Mouse (Mus musculus): ENCODE measurements around the gene Saysd1. TPM values are rescaled to one million over a fixed set of nuclear protein-coding genes. Genes with fewer than 3 reads are reported as not detected.

Saysd1 gene
- polyA plus RNA-seq, 1 experiment from 2014 or later: 10.9 TPM

DNA sequence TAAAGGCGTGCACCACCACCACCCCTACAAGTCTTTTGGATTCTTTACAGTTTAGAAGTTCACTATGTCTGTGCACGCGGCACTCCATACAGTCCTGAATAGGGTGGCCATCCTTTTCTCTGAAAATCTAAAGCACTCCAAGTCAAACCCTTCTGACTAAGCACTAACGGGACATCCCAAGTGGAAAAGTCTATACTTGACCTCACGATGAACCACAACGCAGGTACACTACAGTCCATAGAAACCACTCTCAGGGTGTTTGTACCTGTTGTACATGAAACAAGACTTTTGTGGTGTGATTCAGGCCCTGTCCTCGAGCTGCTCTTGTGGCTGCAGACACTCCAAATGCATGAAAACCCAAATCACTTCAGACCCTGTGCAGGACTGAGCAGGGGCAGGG lies 36.8 kb upstream of the Saysd1 start:
- Histone ChIP-seq H3K4me1 (peaks cover 50% of the 10 kb centered on the region), H3K36me3 (replicated peaks) (peaks cover 45% of the 10 kb centered on the region), H3K4me3 (no peak overlapping the region), H3K9me3 (no peaks in the 10 kb centered on the region), H3K27me3 (ENCODE audit: poor library complexity, severe bottlenecking) (no peaks in the 10 kb centered on the region), H3K27ac (no peak overlapping the region)
- DNase-seq (ENCODE audit: extremely low spot score, low spot score): no peak
- 93% methylated on average over 7 of the region's 7 CpGs for WGBS

GRCm38 (mm10) chr14:20174696-20175095 lies 36.4 kb upstream of the Saysd1 start:
- H3K27me3 ChIP-seq (ENCODE audit: poor library complexity, severe bottlenecking): no peaks in the 10 kb centered on the region
- H3K4me3 ChIP-seq: no peak overlapping the region
- no peak overlapping the region for H3K27ac ChIP-seq
- peaks cover 46% of the 10 kb centered on the region for H3K4me1 ChIP-seq
- H3K9me3 ChIP-seq: no peaks in the 10 kb centered on the region
- 87% methylated on average over 6 of the region's 6 CpGs for WGBS
- H3K36me3 ChIP-seq (replicated peaks): peaks cover 45% of the 10 kb centered on the region
- no peak for DNase-seq (ENCODE audit: extremely low spot score, low spot score)

- H3K36me3 ChIP-seq (replicated peaks): peaks cover 45% of the 10 kb centered on the region
- 94% methylated on average over 14 of the region's 14 CpGs for WGBS
- H3K27ac ChIP-seq: no peak overlapping the region
- DNase-seq (ENCODE audit: extremely low spot score, low spot score): no peak
- H3K4me3 ChIP-seq: no peak overlapping the region
- no peaks in the 10 kb centered on the region for H3K9me3 ChIP-seq
- H3K4me1 ChIP-seq: peaks cover 39% of the 10 kb centered on the region
- no peaks in the 10 kb centered on the region for H3K27me3 ChIP-seq (ENCODE audit: poor library complexity, severe bottlenecking)
These were observed 35.6 kb upstream of the Saysd1 start for GRCm38 (mm10) chr14:20173873-20174490.

GRCm38 (mm10) chr14:20172924-20173323 lies 34.6 kb upstream of the Saysd1 start:
- Histone ChIP-seq H3K4me3 (no peak overlapping the region), H3K4me1 (peaks cover 28% of the 10 kb centered on the region), H3K27me3 (ENCODE audit: poor library complexity, severe bottlenecking) (no peaks in the 10 kb centered on the region), H3K9me3 (no peaks in the 10 kb centered on the region), H3K36me3 (replicated peaks) (peaks cover 55% of the 10 kb centered on the region), H3K27ac (no peak overlapping the region)
- WGBS: 89% methylated on average over 4 of the region's 4 CpGs
- DNase-seq (ENCODE audit: extremely low spot score, low spot score): no peak

DNA sequence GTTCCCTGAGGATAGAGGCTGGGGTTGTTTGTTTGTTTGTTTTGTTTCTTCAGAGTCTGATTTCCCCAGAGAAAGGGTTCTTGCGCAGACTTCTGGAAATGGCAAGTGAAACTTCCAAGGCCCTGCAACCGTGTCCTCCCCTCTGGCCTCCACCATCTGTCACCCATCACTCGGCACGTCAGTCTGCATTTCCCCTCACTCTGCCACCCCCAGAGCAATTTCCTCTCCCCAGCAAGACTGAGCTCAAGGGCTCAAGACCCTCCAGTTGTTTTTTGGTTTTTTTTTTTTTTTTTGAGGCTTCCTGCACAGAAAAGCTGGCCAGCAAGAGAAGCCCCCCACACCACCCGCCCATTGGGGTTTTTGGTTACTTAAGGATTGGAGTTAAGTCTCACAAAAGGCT lies 34.2 kb upstream of the Saysd1 start:
- H3K36me3 ChIP-seq (replicated peaks): peaks cover 58% of the 10 kb centered on the region
- H3K27ac ChIP-seq: no peak overlapping the region
- H3K9me3 ChIP-seq: no peaks in the 10 kb centered on the region
- H3K27me3 ChIP-seq (ENCODE audit: poor library complexity, severe bottlenecking): no peaks in the 10 kb centered on the region
- no peak for DNase-seq (ENCODE audit: extremely low spot score, low spot score)
- no peak overlapping the region for H3K4me3 ChIP-seq
- 78% methylated on average over 5 of the region's 5 CpGs for WGBS
- H3K4me1 ChIP-seq: peaks cover 26% of the 10 kb centered on the region

DNA sequence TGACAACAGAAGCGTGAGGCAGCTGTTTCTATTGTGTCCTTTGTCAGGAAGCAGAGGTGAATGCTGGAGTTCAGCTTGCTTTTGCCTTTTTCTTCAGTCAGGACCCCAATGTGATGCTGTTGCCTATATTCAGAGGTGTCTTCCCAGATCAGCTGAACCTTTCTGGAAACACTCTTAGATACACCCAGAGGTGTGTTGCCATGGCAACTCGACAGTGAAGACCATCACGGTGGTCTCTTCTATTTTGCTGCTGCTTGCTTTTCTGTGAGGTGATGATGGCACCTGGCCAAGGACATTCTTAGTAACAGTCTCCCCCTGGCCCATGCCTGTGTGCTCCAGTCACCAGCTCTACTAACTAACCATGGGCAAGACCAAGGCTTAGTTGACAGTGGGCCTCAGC lies 33.5 kb upstream of the Saysd1 start:
- Histone ChIP-seq H3K27ac (no peak overlapping the region), H3K9me3 (no peaks in the 10 kb centered on the region), H3K27me3 (ENCODE audit: poor library complexity, severe bottlenecking) (no peaks in the 10 kb centered on the region), H3K4me1 (peaks cover 28% of the 10 kb centered on the region), H3K4me3 (no peak overlapping the region), H3K36me3 (replicated peaks) (peaks cover 62% of the 10 kb centered on the region)
- no peak for DNase-seq (ENCODE audit: extremely low spot score, low spot score)
- 89% methylated on average over 3 of the region's 3 CpGs for whole genome bisulfite sequencing

DNA sequence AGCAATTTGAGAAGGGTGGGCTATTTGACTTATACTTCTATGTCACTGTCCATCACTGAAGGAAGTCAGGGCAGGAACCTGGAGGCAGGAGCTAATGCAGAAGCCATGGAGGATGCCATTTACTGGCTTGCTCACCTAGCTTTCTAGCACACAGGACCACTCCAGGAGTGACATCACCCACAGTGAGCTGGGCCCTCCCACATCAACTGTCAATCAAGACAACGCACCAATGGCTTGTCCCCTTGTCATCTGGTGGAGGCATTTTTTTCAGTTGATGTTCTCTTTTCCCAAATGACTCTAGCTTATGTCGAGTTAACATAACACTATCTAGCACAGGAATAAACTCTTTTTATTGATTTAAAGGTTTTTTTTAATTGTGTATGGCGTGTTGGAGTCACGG lies 30.9 kb upstream of the Saysd1 start:
- no peaks in the 10 kb centered on the region for H3K9me3 ChIP-seq
- DNase-seq (ENCODE audit: extremely low spot score, low spot score): no peak
- 95% methylated on average over 4 of the region's 4 CpGs for WGBS

DNA sequence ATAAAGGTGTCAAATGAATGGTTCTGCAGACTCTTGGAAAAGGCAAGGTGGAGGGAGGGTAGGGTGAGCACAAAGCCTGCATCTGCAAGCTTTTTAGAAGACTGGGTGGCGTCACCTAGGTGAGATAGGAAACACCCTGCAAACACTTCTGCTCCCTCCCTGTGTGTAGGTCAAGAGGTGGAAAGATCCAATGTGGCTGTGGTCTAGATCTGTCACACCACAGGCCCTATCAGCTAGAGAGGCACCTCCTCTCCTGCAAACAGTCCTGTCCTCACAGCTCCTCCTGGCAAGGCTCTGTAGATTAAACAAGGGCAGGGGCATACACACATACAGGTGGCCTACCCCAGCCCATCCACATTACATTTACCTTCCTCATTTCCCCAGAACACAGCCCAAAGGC lies 30.1 kb upstream of the Saysd1 start:
- peaks cover 46% of the 10 kb centered on the region for H3K4me1 ChIP-seq
- H3K27ac ChIP-seq: no peak overlapping the region
- peaks cover 65% of the 10 kb centered on the region for H3K36me3 ChIP-seq (replicated peaks)
- no peak overlapping the region for H3K4me3 ChIP-seq
- H3K27me3 ChIP-seq (ENCODE audit: poor library complexity, severe bottlenecking): no peaks in the 10 kb centered on the region
- DNase-seq (ENCODE audit: extremely low spot score, low spot score): no peak
- H3K9me3 ChIP-seq: no peaks in the 10 kb centered on the region
- WGBS: 81% methylated on average over 1 of the region's 1 CpGs

More for the DNA sequence above, 30.9 kb upstream of the Saysd1 start:
- Histone ChIP-seq H3K4me3 (no peak overlapping the region), H3K36me3 (replicated peaks) (peaks cover 65% of the 10 kb centered on the region), H3K27ac (no peak overlapping the region), H3K4me1 (peaks cover 42% of the 10 kb centered on the region), H3K27me3 (ENCODE audit: poor library complexity, severe bottlenecking) (no peaks in the 10 kb centered on the region)

GRCm38 (mm10) chr14:20168054-20168453 lies 29.7 kb upstream of the Saysd1 start:
- no peak for DNase-seq (ENCODE audit: extremely low spot score, low spot score)
- WGBS: 84% methylated on average over 2 of the region's 2 CpGs
- peaks cover 46% of the 10 kb centered on the region for H3K4me1 ChIP-seq
- H3K27me3 ChIP-seq (ENCODE audit: poor library complexity, severe bottlenecking): no peaks in the 10 kb centered on the region
- H3K27ac ChIP-seq: no peak overlapping the region
- H3K9me3 ChIP-seq: no peaks in the 10 kb centered on the region
- H3K4me3 ChIP-seq: no peak overlapping the region
- H3K36me3 ChIP-seq (replicated peaks): peaks cover 65% of the 10 kb centered on the region

DNA sequence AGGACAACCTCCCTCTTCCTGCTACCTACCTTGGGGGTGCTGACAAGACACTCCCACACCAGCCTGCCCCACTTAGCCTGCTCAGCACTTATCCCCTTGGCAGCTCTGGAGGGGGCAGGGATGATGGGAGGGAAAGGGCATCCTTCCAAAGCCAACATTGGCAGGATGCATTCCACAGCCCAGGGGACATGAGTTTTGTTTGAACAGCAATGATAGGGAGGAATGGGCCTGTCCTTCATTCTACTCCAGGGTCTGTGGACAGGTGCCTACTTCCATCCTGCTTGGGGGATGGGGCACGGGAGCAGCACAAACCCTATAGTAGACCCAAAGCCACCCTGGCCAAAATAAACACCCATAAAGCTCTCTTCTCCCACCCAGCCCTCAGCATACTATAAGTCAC lies 27.1 kb upstream of the Saysd1 start:
- Histone ChIP-seq H3K27me3 (ENCODE audit: poor library complexity, severe bottlenecking) (no peaks in the 10 kb centered on the region), H3K27ac (no peak overlapping the region), H3K9me3 (no peaks in the 10 kb centered on the region), H3K4me3 (no peak overlapping the region), H3K4me1 (peaks cover 58% of the 10 kb centered on the region), H3K36me3 (replicated peaks) (peaks cover 45% of the 10 kb centered on the region)
- WGBS: 92% methylated on average over 1 of the region's 1 CpGs
- DNase-seq (ENCODE audit: extremely low spot score, low spot score): no peak

GRCm38 (mm10) chr14:20164438-20164837 lies 26.1 kb upstream of the Saysd1 start:
- H3K4me1 ChIP-seq: peaks cover 68% of the 10 kb centered on the region
- DNase-seq (ENCODE audit: extremely low spot score, low spot score): no peak
- WGBS: 96% methylated on average over 7 of the region's 7 CpGs
- no peaks in the 10 kb centered on the region for H3K9me3 ChIP-seq
- peaks cover 42% of the 10 kb centered on the region for H3K36me3 ChIP-seq (replicated peaks)
- no peak overlapping the region for H3K4me3 ChIP-seq
- 0 out of 2 replicates have a peak overlapping the region, but pooled peaks have one; percentile 7 for H3K27ac ChIP-seq
- H3K27me3 ChIP-seq (ENCODE audit: poor library complexity, severe bottlenecking): no peaks in the 10 kb centered on the region

DNA sequence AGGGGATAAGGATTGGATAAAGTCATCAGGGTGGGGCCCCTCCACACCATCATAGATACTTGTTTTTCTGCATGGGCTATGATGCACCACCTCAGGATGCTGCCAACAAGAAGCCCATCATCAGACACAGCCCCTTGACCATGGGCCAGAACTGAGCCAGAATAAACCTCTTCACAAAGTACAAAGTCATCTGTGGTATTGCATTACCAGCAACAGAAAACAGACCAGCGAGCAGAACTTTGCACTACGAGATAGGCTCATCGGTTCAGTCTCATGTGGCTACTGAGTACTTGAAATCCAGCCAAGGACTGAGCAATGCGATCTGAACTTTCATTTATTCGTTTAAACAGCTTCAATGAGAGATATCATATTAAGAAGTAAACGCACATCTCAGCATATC lies 24.4 kb upstream of the Saysd1 start:
- H3K4me1 ChIP-seq: peaks cover 71% of the 10 kb centered on the region
- no peaks in the 10 kb centered on the region for H3K9me3 ChIP-seq
- no peaks in the 10 kb centered on the region for H3K27me3 ChIP-seq (ENCODE audit: poor library complexity, severe bottlenecking)
- peak overlapping the region; percentile 60; the same call in 1 of the 2 replicates for H3K27ac ChIP-seq
- peaks cover 42% of the 10 kb centered on the region for H3K36me3 ChIP-seq (replicated peaks)
- 89% methylated on average over 6 of the region's 6 CpGs for WGBS
- DNase-seq (ENCODE audit: extremely low spot score, low spot score): no peak
- H3K4me3 ChIP-seq: no peak overlapping the region

- H3K27me3 ChIP-seq (ENCODE audit: poor library complexity, severe bottlenecking): no peaks in the 10 kb centered on the region
- H3K4me1 ChIP-seq: peaks cover 72% of the 10 kb centered on the region
- peaks cover 15% of the 10 kb centered on the region for H3K36me3 ChIP-seq (replicated peaks)
- WGBS: 83% methylated on average over 8 of the region's 8 CpGs
- DNase-seq (ENCODE audit: extremely low spot score, low spot score): no peak
- no peaks in the 10 kb centered on the region for H3K9me3 ChIP-seq
- H3K4me3 ChIP-seq: no peak overlapping the region
- peak overlapping the region; percentile 40; the same call in 1 of the 2 replicates for H3K27ac ChIP-seq
These were observed 20.7 kb upstream of the Saysd1 start for GRCm38 (mm10) chr14:20158727-20159681.
